Mouse (Mus musculus) heart, adult 2 months (tissue): ENCODE data around the gene Dscaml1. TPM values are rescaled to one million over a fixed set of nuclear protein-coding genes. Genes with fewer than 3 reads are reported as not detected.

Experiments used
- DNase-seq, 2 experiments: peaks; one replicate each; pipeline ENCODE4 v3.0.0; 2021
- H3K27ac ChIP-seq: fragments of 200-600 bp; 2 replicates; pipeline ENCODE4 v1.8.1; 2022
- H3K27me3 ChIP-seq: fragments of 200-500 bp; 2 replicates; pipeline ENCODE4 v1.6.1; 2012; ENCODE audit warnings: mild to moderate bottlenecking, low read length, inconsistent platforms, mixed read lengths; ENCODE audit not compliant: control insufficient read depth, insufficient read depth
- H3K36me3 ChIP-seq: fragments of 200-500 bp; 2 replicates; pipeline ENCODE4 v1.6.1; 2012; ENCODE audit warnings: low read length, inconsistent platforms; ENCODE audit not compliant: control insufficient read depth, insufficient read depth
- H3K4me1 ChIP-seq: fragments of 200-500 bp; 2 replicates; pipeline ENCODE4 v1.6.1; 2011; ENCODE audit warnings: low read length; ENCODE audit not compliant: control insufficient read depth, insufficient read depth
- H3K4me3 ChIP-seq: fragments of 200-600 bp; 2 replicates; pipeline ENCODE4 v1.8.1; 2022
- H3K79me2 ChIP-seq: fragments of 200-500 bp; replicated peaks from 2 replicates; pipeline ENCODE4 v1.6.1; 2012; ENCODE audit warnings: mild to moderate bottlenecking, inconsistent platforms, low read length, moderate library complexity, mixed read lengths; ENCODE audit not compliant: control insufficient read depth, insufficient read depth
- H3K9ac ChIP-seq: fragments of 200-500 bp; 2 replicates; pipeline ENCODE4 v1.6.1; 2012; ENCODE audit warnings: low read depth, mild to moderate bottlenecking, control low read depth, inconsistent platforms, low read length, mixed read lengths
- CTCF ChIP-seq: fragments of 200-600 bp; IDR thresholded peaks from 2 replicates; pipeline ENCODE4 v1.8.1; 2022; ENCODE audit warnings: antibody characterized with exemption, mild to moderate bottlenecking, moderate library complexity
- EP300 ChIP-seq: fragments of 200-500 bp; IDR thresholded peaks from 2 replicates; pipeline ENCODE4 v1.6.1; 2011; ENCODE audit warnings: low read depth, low read length, control low read depth; ENCODE audit not compliant: insufficient read depth
- POLR2A ChIP-seq: fragments of 200-500 bp; IDR thresholded peaks from 2 replicates; pipeline ENCODE4 v1.6.1; 2011; ENCODE audit warnings: mild to moderate bottlenecking, low read depth, low read length, control low read depth; ENCODE audit not compliant: insufficient read depth
- WGBS: fragments of 180-500 bp; shearing (Covaris S2); methylation state at CpG from one replicate; pipeline ENCODE4 v1.1.7; 2018; 5-methylcytosine and 5-hydroxymethylcytosine counted together
- intact Hi-C: fragments of 180-260 bp; cut with DNase I; formaldehyde crosslinking; loops from one replicate; pipeline ENCODE4 v1.15.1; 2025
- polyA plus RNA-seq: library from polyadenylated mRNA; depleted of rRNA; stranded (reverse); fragments of >200 nt; gene quantifications from 2 replicates; pipeline ENCODE4 v1.2.3, GENCODE M21; 2012
- total RNA-seq, 2 experiments: library from RNA; stranded (reverse); gene quantifications; 2 replicates each; pipeline ENCODE4 v1.2.3; 2021

Gene Dscaml1
- total and polyA plus RNA-seq, 3 experiments = 0.14 TPM; not detected in 2

DNA sequence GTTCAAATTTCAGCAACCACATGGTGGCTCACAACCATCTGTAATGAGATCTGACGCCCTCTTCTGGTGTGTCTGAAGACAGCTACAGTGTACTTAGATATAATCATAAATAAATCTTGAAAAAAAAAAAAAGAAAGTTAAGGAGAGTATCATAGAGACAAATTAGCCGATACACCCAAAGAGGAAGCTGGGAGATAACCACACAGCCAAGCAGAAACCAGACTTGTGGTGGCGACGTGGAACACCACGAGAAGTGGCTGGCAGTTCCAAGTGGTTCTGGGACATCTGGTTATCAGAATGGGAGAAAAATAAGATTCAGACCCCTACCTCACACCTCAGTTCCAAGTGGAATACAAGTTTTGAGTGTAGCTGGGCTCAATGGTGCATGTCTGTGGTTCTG is 39.7 kb upstream of the Dscaml1 start:
- H3K4me3 ChIP-seq = no peak overlapping the region
- no peaks in the 10 kb centered on the region for H3K4me1 ChIP-seq
- no peak overlapping the region for H3K9ac ChIP-seq
- peak; percentile 18; the same call in 1 of the 2 replicates for TF ChIP-seq CTCF
- no peak for TF ChIP-seq EP300
- intact Hi-C loops = no loop called here
- H3K27me3 ChIP-seq = no peaks in the 10 kb centered on the region
- H3K27ac ChIP-seq = no peak overlapping the region
- DNase-seq = no peak
- WGBS = 69% methylated on average over 5 of the region's 5 CpGs
- H3K36me3 ChIP-seq = no peaks in the 10 kb centered on the region
- H3K79me2 ChIP-seq = no peaks in the 10 kb centered on the region

DNA sequence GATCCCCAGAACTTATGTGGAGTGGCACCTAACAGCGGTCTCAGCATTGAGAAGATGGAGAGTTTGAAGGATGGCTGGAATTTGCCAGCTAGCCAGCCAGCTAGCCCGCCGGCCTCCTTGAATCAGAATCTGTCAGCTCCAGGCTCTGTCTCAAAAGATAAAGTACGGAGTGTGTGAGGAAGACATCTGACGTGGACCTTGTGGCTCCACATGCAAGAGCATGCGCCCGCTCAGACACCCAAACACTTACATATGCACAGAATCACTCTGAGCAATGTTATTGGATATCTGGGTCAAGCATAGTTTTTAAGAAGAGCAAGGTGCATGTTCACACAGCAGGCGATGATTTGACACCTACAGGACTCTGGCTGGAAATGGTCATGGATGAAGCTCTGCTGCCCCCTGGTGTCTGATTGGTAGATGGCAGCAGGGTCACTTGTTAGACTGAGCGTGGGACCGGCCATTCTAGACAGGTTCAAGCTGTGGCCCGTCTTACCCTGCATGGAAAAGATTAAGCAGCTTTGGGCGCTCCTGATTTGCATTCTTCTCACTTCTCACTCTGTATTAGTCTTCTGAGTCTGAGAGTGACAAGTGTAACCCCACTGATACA is 37.9 kb upstream of the Dscaml1 start:
- Histone ChIP-seq H3K36me3 (no peaks in the 10 kb centered on the region), H3K27me3 (no peaks in the 10 kb centered on the region)
- peak; percentile 96; the same call in 1 of the 2 replicates for TF ChIP-seq EP300
- no peak; the same call in none of the 2 replicates for TF ChIP-seq CTCF

DNA sequence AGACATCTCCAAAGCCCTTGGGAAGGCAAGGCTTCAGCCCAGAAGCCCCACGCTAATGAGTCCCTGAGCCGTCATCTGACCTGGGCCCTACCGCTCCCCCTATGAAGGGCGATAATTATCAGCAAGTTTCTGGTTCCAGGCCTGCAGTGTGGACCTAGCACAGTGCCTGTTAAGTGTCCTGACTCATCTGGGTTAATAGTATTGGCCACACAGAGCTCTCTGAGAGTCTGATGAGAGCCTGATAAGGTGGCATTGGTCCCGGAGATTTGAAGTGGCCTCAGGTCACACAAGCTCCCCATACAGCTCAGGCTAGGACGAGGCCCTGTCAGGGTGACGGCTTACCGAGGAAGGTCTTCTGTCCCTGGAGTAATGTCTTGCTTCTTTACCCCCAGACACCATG is 36.8 kb upstream of the Dscaml1 start:
- Histone ChIP-seq H3K36me3 (no peaks in the 10 kb centered on the region), H3K4me1 (no peaks in the 10 kb centered on the region), H3K9ac (no peak overlapping the region), H3K27me3 (no peaks in the 10 kb centered on the region), H3K27ac (no peak overlapping the region), H3K79me2 (no peaks in the 10 kb centered on the region), H3K4me3 (no peak overlapping the region)
- DNase-seq = no peak
- 81% methylated on average over 8 of the region's 8 CpGs for WGBS
- TF ChIP-seq CTCF = no peak
- TF ChIP-seq EP300 = no peak
- no peak for TF ChIP-seq POLR2A
- intact Hi-C loops = no loop called here

More for the DNA sequence above, 37.9 kb upstream of the Dscaml1 start:
- Histone ChIP-seq H3K4me1 (no peaks in the 10 kb centered on the region), H3K79me2 (no peaks in the 10 kb centered on the region), H3K9ac (no peak overlapping the region), H3K4me3 (no peak overlapping the region), H3K27ac (no peak overlapping the region)
- WGBS = 36% methylated on average over 12 of the region's 12 CpGs
- intact Hi-C loops = loop anchor here (1.0 kb wide), 3 partner anchors 43 to 167 kb away; no protein-coding TSS in a partner anchor
- peak; percentile 82 to 90 for DNase-seq

DNA sequence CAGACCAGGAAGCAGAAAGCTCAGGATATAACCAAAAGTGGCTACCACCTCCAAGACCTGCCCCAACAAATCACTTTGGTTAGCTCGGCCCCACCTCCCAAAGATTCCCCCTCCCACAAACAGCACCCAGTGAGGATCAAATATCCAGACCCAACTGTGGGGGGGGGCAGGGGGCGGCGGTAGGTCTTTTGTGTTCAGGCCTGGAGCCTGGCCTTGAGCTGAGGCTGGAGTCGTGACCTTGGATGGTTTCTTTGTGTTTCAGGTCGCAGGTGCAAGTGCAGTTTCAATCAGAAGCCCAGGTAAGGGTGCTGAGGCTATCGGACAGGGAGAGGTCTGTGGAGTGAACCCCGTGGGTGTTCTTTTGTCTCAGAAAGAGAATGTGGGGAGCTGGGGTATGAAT is 35.1 kb upstream of the Dscaml1 start:
- no peaks in the 10 kb centered on the region for H3K27me3 ChIP-seq
- no peak for DNase-seq
- no peak overlapping the region for H3K9ac ChIP-seq
- no peaks in the 10 kb centered on the region for H3K36me3 ChIP-seq
- no peaks in the 10 kb centered on the region for H3K4me1 ChIP-seq
- no peak overlapping the region for H3K4me3 ChIP-seq
- 86% methylated on average over 7 of the region's 7 CpGs for WGBS
- TF ChIP-seq EP300 (no peak), CTCF (no peak), POLR2A (no peak)
- intact Hi-C loops = no loop called here
- H3K79me2 ChIP-seq = no peaks in the 10 kb centered on the region
- H3K27ac ChIP-seq = no peak overlapping the region

DNA sequence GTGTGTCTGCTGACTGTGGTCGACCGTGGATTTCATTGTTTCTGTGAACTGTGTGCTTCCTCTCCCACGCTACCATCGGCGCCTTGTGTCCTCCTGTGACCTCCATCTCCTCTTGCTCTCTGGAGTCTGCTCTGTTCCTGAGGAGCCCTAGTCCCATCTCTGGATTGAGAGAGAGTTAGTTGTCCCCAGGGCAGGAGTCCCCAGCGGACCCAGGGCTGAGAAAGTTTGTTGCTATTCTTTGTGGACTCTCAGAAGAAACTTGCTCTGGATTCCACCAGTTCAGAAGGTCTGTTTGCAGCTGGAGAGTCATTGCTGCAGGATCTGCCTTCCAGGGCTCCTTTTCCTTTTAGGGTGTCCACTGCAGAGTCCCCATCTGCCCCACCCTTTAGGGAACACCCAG is 31.2 kb upstream of the Dscaml1 start:
- Histone ChIP-seq H3K9ac (no peak overlapping the region), H3K4me1 (no peaks in the 10 kb centered on the region), H3K36me3 (no peaks in the 10 kb centered on the region), H3K79me2 (no peaks in the 10 kb centered on the region), H3K27me3 (no peaks in the 10 kb centered on the region), H3K4me3 (no peak overlapping the region), H3K27ac (no peak overlapping the region)
- DNase-seq = no peak
- 73% methylated on average over 6 of the region's 6 CpGs for WGBS
- TF ChIP-seq POLR2A = no peak
- TF ChIP-seq CTCF = no peak
- TF ChIP-seq EP300 = no peak
- intact Hi-C loops = no loop called here

DNA sequence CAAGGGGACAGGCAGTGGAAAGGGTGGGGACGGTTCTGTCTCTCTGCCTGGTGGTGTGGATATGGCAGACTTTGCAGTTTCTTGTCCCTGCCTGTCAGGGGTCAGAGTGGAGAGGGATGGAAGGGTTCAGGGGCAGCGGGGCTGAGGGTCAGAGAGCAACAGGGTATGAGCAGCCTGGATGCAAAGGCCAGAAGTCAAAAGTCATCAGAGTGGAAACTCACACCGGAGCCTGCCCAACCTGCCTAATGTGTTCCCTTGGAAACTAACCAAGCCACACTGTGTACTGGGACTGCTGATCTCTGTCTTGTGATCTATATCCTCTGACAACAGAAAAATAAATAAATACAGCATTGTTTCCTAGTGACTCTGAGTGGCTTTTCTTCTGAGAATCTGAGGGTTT is 30.6 kb upstream of the Dscaml1 start:
- 61% methylated on average over 3 of the region's 3 CpGs for WGBS
- no peaks in the 10 kb centered on the region for H3K4me1 ChIP-seq
- TF ChIP-seq CTCF (no peak), POLR2A (no peak), EP300 (no peak)
- intact Hi-C loops = no loop called here
- H3K27me3 ChIP-seq = no peaks in the 10 kb centered on the region
- H3K36me3 ChIP-seq = no peaks in the 10 kb centered on the region
- no peaks in the 10 kb centered on the region for H3K79me2 ChIP-seq
- no peak overlapping the region for H3K9ac ChIP-seq
- H3K4me3 ChIP-seq = no peak overlapping the region
- DNase-seq = no peak
- peak overlapping the region; percentile 23; the same call in 1 of the 2 replicates for H3K27ac ChIP-seq
